Mouse (Mus musculus) hindbrain, embryonic 11.5 days (tissue): ENCODE measurements at regions not wholly inside any gene's neighbourhood (a gene's known extent, or its start where the extent isn't known, plus 50 kb on each side); places are given as distances from the start of the nearest gene placed in this dataset.

ENCODE experiments used
- ATAC-seq: fragments of 200-750 bp; cut with Nextera tagmentation; 2 replicates; pipeline ENCODE4 v1.8.0; 2017; ENCODE audit warnings: mild to moderate bottlenecking, moderate TSS enrichment, moderate library complexity; ENCODE audit not compliant: low FRiP score
- DNase-seq: peaks from one replicate; pipeline ENCODE4 v3.0.0-alpha.2; 2015; ENCODE audit warnings: low spot score
- H3K27ac ChIP-seq: fragments of 300-500 bp; sonication (generic); 2 replicates; pipeline ENCODE4 v1.5.1; 2014; ENCODE audit warnings: mild to moderate bottlenecking, low read depth, low read length
- H3K27me3 ChIP-seq: fragments of 300-500 bp; sonication (generic); 2 replicates; pipeline ENCODE4 v1.6.1; 2014; ENCODE audit warnings: mild to moderate bottlenecking, low read length, moderate library complexity, mixed read lengths; ENCODE audit not compliant: control insufficient read depth, insufficient read depth
- H3K36me3 ChIP-seq: fragments of 300-500 bp; sonication (generic); 2 replicates; pipeline ENCODE4 v1.6.1; 2014; ENCODE audit warnings: mild to moderate bottlenecking, low read length, moderate library complexity, mixed read lengths; ENCODE audit not compliant: control insufficient read depth, insufficient read depth
- H3K4me1 ChIP-seq: fragments of 300-500 bp; sonication (generic); replicated peaks from 2 replicates; pipeline ENCODE4 v1.6.1; 2014; ENCODE audit warnings: low read length, mixed read lengths; ENCODE audit not compliant: control insufficient read depth, insufficient read depth
- H3K4me2 ChIP-seq: fragments of 300-500 bp; sonication (generic); replicated peaks from 2 replicates; pipeline ENCODE4 v1.6.1; 2014; ENCODE audit warnings: mild to moderate bottlenecking, low read depth, low read length
- H3K4me3 ChIP-seq: fragments of 300-500 bp; sonication (generic); 2 replicates; pipeline ENCODE4 v1.5.1; 2014; ENCODE audit warnings: low read depth, low read length
- H3K9ac ChIP-seq: fragments of 300-500 bp; sonication (generic); 2 replicates; pipeline ENCODE4 v1.6.1; 2014; ENCODE audit warnings: low read depth, low read length
- H3K9me3 ChIP-seq: fragments of 300-500 bp; sonication (generic); 2 replicates; pipeline ENCODE4 v1.6.1; 2016; ENCODE audit warnings: low read length; ENCODE audit not compliant: control insufficient read depth
- WGBS: fragments of 180-500 bp; shearing (Covaris S2); extraction: QIAGEN DNeasy Blood & Tissue Kit; methylation state at CpG from one replicate; pipeline ENCODE4 v1.1.7; 2014; 5-methylcytosine and 5-hydroxymethylcytosine counted together

DNA sequence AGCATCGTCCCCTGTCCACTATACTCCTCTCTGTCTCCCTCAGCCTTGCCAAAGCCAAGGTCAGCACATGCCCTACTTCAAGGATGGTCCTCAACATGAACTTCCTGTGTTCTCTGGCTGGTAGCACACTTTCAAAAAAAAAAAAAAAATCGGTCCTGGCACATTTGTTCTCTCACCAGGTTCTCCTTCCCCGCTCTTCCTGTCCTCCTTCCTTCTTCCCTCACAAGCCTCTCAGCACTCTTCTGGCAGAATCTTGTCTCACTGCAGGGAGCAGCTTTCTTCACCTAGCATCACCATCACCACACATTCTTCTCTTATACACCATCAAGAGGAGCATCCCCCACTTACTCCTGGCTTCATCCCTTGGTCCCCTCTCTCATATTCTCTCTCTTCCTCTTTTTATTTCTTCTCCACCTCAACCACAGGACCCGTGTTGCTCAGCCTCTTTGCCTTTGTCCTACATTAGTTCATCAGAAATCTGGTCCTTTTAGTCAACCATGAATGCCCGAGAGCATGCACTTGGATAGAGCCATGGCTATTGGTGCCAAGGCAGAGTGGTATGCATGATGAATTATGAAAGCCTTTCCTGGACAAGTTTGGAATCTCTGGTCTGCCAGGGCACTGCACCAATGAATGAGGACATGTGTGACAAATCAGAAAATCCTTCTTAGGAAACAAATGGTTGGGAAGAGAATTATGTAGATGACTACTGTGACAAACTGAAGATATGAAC, 230.8 kb downstream of the Btg1 start:
- Histone ChIP-seq H3K4me1 (0 out of 2 replicates have a peak, but pooled peaks cover 2% of the 10 kb centered on the region), H3K9ac (no peak overlapping the region), H3K9me3 (no peaks in the 10 kb centered on the region), H3K4me3 (no peak overlapping the region), H3K27me3 (no peaks in the 10 kb centered on the region), H3K36me3 (no peaks in the 10 kb centered on the region), H3K27ac (no peak overlapping the region), H3K4me2 (no peak overlapping the region)
- ATAC-seq (peak; percentile 40; the same call in 1 of the 2 replicates), DNase-seq (no peak)
- 74% methylated on average over 5 of the region's 5 CpGs for WGBS

DNA sequence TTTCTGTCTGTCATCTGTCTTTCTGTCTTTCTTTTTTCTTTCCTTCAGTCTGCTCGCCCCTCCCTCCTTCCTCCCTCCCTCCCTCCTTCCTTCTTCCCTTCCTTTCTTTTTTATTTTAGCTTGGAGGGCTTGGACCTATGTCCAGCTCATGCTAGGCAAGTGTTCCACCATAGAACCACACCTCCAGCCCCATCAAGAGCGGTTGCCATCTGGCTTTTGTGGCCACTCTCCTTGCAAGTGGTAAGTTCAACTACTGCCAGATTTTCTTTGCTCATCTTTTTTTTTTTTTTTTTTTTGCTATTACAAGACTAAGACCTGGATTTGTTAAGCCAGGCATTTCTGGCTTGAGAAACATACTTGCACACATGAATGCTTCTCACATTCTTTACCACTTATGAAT, 231.7 kb downstream of the Btg1 start:
- H3K4me1 ChIP-seq = 0 out of 2 replicates have a peak, but pooled peaks cover 2% of the 10 kb centered on the region
- DNase-seq (no peak), ATAC-seq (no peak)
- H3K27me3 ChIP-seq = no peaks in the 10 kb centered on the region
- H3K27ac ChIP-seq = no peak overlapping the region
- H3K36me3 ChIP-seq = no peaks in the 10 kb centered on the region
- H3K4me2 ChIP-seq = no peak overlapping the region
- no peak overlapping the region for H3K4me3 ChIP-seq
- H3K9ac ChIP-seq = no peak overlapping the region
- no peaks in the 10 kb centered on the region for H3K9me3 ChIP-seq
- 76% methylated on average over 2 of the region's 2 CpGs for WGBS

DNA sequence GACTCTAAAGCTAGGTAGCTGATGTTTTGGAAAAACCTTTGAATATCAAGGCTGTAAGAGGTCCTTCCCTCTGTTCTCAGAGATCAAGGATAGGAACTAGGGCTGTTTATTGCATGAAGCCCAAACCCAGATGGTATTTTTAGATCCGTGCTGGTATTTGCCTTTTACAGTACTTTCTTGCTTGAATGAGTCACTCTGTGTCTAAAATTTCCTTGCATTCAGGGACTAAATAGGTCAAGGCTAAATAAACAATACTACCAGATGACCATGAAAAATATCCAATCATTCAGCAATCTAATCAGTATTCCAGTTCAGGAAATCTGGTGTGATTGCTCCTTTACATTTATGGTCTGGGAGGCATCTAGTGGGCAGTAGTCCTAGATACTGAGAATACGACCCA, 243.6 kb downstream of the Btg1 start:
- 88% methylated on average over 2 of the region's 2 CpGs for WGBS
- ATAC-seq = no peak
- Histone ChIP-seq H3K9ac (no peak overlapping the region), H3K27me3 (no peaks in the 10 kb centered on the region), H3K4me2 (no peak overlapping the region), H3K27ac (no peak overlapping the region), H3K4me1 (no peaks in the 10 kb centered on the region), H3K9me3 (no peaks in the 10 kb centered on the region), H3K4me3 (no peak overlapping the region), H3K36me3 (no peaks in the 10 kb centered on the region)
- no peak for DNase-seq

DNA sequence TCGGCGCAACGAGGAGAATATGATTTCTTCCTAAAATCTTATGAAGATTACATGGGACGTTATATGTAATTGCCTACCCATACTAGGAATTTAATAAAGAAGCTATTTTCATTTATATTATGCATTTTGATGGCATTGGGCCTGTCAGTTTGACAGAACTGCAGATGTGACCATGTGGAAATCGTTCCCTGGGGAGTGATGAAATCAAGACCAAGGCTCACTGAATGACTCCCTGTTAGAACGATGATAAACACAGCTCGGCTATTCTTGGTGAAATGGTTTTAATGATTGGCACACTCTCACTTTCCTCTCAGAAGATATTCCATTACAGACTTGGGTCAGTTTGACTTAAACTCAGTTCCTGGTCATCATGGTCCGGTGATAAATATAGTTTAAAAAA, 246.4 kb downstream of the Btg1 start:
- H3K9ac ChIP-seq = no peak overlapping the region
- H3K4me1 ChIP-seq = no peaks in the 10 kb centered on the region
- peak; percentile 16 for DNase-seq
- 82% methylated on average over 8 of the region's 8 CpGs for WGBS
- no peak overlapping the region for H3K27ac ChIP-seq
- H3K4me3 ChIP-seq = no peak overlapping the region
- H3K36me3 ChIP-seq = no peaks in the 10 kb centered on the region
- no peaks in the 10 kb centered on the region for H3K27me3 ChIP-seq
- no peak for ATAC-seq
- H3K4me2 ChIP-seq = no peak overlapping the region
- no peaks in the 10 kb centered on the region for H3K9me3 ChIP-seq

DNA sequence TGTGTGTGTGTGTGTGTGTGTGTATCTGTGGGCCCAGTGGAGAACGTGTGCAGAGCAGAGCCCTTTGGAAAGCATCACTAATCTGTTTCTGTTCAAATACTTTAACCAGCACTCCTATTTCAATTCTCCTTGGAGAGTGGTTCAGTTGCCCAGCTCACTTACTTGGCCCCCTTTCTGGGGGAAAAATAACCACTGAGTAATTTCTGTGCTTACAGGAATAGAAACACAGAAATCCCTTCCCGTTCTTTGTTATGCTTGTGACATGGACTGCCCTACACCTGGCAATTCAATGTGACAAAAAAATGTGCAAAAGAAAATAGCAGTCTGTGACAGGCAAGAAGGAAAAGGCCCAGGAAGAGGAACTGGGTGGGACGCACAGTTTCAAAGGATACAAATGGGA, 249.7 kb downstream of the Btg1 start:
- Histone ChIP-seq H3K4me3 (no peak overlapping the region), H3K9ac (no peak overlapping the region), H3K36me3 (no peaks in the 10 kb centered on the region), H3K9me3 (no peaks in the 10 kb centered on the region), H3K27me3 (no peaks in the 10 kb centered on the region), H3K4me2 (no peak overlapping the region), H3K4me1 (no peaks in the 10 kb centered on the region), H3K27ac (no peak overlapping the region)
- no peak for DNase-seq
- WGBS = 93% methylated on average over 3 of the region's 3 CpGs
- no peak for ATAC-seq

DNA sequence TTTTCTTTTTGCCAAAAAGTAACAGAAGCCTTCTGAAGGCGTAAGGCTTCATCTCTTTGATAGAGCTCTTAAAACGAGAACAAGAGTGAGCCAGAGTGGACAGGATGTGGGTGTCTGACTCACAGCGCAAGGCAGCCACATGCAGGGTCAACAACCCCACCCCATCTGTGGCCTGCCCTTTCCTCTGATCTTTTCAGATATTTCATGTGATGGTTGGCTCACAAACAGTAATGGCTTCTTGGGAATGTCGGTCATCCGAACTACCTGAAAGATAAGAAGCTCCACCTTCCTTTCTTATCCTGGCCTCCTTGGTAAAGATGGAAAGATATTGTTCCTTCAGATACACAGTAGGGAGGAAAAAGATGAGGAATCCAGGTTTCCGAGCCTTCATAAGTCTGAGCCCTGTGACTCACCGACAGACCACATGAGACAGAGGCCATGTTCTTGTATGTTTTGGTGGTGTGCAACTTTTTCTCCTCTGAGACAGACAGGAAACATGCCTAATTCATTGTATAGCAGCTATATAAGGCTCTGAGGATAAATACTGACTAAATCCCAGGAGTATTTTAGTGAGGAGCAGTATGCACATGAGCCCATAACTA, 254.9 kb downstream of the Btg1 start:
- H3K4me2 ChIP-seq = no peak overlapping the region
- 89% methylated on average over 7 of the region's 7 CpGs for WGBS
- no peaks in the 10 kb centered on the region for H3K27me3 ChIP-seq
- H3K9me3 ChIP-seq = no peaks in the 10 kb centered on the region
- H3K4me3 ChIP-seq = no peak overlapping the region
- no peak overlapping the region for H3K9ac ChIP-seq
- H3K4me1 ChIP-seq = no peaks in the 10 kb centered on the region
- no peak overlapping the region for H3K27ac ChIP-seq
- no peak for ATAC-seq
- no peak for DNase-seq
- no peaks in the 10 kb centered on the region for H3K36me3 ChIP-seq

DNA sequence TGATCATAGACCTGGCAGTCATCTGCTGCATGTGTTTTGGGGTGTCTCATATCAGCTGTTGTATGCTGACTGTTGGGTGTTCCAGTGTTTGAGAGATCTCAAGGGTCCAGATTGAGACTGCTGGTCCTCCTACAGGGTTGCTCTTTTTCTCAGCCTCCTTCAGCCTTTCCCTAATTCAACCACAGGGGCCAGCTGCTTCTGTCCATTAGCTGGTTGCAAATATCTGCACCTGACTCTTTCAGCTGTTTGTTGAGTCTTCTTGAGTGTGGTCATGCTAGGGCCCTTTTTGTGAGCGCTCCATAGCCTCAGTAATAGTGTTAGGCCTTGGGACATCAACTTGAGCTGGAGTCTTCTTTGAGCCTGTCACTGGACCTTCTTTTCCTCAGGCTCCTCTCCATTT, 257.8 kb downstream of the Btg1 start:
- Histone ChIP-seq H3K9me3 (no peaks in the 10 kb centered on the region), H3K4me3 (no peak overlapping the region), H3K9ac (no peak overlapping the region), H3K36me3 (no peaks in the 10 kb centered on the region), H3K27ac (no peak overlapping the region), H3K4me2 (no peak overlapping the region), H3K4me1 (no peaks in the 10 kb centered on the region), H3K27me3 (no peaks in the 10 kb centered on the region)
- ATAC-seq = no peak
- no peak for DNase-seq
- 96% methylated on average over 1 of the region's 1 CpGs for WGBS

DNA sequence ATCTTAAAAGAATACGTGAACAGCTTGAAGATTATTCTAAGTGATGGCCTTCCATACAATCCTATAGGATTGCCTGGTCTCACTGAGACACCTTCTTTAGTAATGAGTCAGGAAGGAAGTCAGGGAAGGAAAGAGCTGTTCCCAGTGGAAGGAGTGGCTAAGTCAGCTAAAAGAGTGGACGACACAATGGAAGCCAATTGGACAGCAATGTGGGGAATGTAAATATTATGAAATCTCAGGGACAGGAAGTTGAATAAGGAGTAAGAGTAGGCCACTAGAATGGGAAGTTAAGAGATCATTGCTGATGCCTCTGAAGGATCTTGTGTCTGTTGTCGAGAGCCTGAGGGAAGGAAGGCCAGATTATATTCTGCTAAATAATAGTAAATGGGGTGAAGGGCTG, 258.9 kb downstream of the Btg1 start:
- no peak for ATAC-seq
- WGBS = 88% methylated on average over 3 of the region's 3 CpGs
- H3K27ac ChIP-seq = no peak overlapping the region
- H3K4me1 ChIP-seq = no peaks in the 10 kb centered on the region
- H3K4me2 ChIP-seq = no peak overlapping the region
- no peaks in the 10 kb centered on the region for H3K36me3 ChIP-seq
- H3K9me3 ChIP-seq = no peaks in the 10 kb centered on the region
- H3K4me3 ChIP-seq = no peak overlapping the region
- DNase-seq = no peak
- no peak overlapping the region for H3K9ac ChIP-seq
- H3K27me3 ChIP-seq = no peaks in the 10 kb centered on the region

DNA sequence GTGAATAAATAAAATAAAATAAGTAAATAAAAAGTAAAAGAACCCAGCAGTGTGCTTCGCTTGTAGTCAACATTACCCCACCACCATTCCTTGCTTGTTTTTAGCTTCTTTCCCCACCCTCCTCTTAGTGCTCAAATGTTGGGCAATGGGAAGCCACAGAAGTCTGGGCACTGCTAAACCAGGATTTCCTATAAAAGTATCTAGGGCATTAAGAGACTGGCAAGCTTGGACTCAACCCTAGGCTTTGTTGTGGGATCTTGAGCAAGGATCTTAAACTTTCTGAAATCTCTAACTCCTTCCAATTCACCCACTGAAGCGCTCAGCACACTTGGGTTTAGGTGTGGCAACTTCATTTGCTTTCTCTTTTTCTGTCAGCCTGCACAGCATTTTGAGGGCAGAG, 262.6 kb downstream of the Btg1 start:
- ATAC-seq (no peak), DNase-seq (no peak)
- H3K27me3 ChIP-seq = no peaks in the 10 kb centered on the region
- no peak overlapping the region for H3K9ac ChIP-seq
- H3K9me3 ChIP-seq = no peaks in the 10 kb centered on the region
- no peaks in the 10 kb centered on the region for H3K4me1 ChIP-seq
- WGBS = 100% methylated on average over 2 of the region's 2 CpGs
- no peak overlapping the region for H3K4me2 ChIP-seq
- no peak overlapping the region for H3K27ac ChIP-seq
- H3K36me3 ChIP-seq = no peaks in the 10 kb centered on the region
- no peak overlapping the region for H3K4me3 ChIP-seq
